9 mouse cellular contexts compared by ENCODE assay signal in genomic region chr14:31664903-31665565, GRCm38 (mm10). TPM values are rescaled to one million over a fixed set of nuclear protein-coding genes. Genes with fewer than 3 reads are reported as not detected.
A peak's percentile ranks its signal among the peaks of the same experiment; 100 is the strongest.
DNase-seq lines count a peak whose midpoint lies in the region; ATAC-seq lines count a peak whose summit lies in the region.
"Had no signal": no experiment of that assay in that cellular context is flagged by ENCODE, and none has a peak within 500 bp of the region (broad histone marks: within the 10 kb centered on the region; RNA-seq: fewer than 3 reads in every experiment).

No protein-coding gene starts in this region.

- peak; percentile 66 for ATAC-seq in activated CD4-positive, CD25-positive, alpha-beta regulatory T cell, adult 4 months
- ATAC-seq in inflammation-experienced regulatory T-cells, adult 6 months, result peak; percentile 65
- ATAC-seq in neutrophil, adult 5-6 weeks (ENCODE audit: extremely low read depth, insufficient number of reproducible peaks, low FRiP score, poor library complexity, severe bottlenecking), result peak; percentile 58
- ATAC-seq in erythroblast, adult 5-6 weeks (replicated peaks; ENCODE audit: low FRiP score, poor library complexity, severe bottlenecking), result no peak

- DNase-seq in kidney, postnatal 10 days, result peak; percentile 22
- DNase-seq in kidney, postnatal 25 days, result no peak
- DNase-seq in cerebellum, postnatal 25 days, result no peak
- DNase-seq in layer of hippocampus, postnatal 14 days (ENCODE audit: low spot score in 2 of 2), result no peak
- DNase-seq: gastrocnemius, postnatal 36 days had no signal

RNA-seq across cellular contexts. Expression of gene Hacl1, which starts 23.9 kb away (rescaled TPM):
- polyA plus RNA-seq in activated CD4-positive, CD25-positive, alpha-beta regulatory T cell, adult 4 months (2017; shearing (Covaris generic)), result 10 to 100 TPM; 36.2 to 37.2 TPM
- 10 to 100 TPM; 23.5 to 36.6 (median 25.0) TPM for polyA plus RNA-seq in inflammation-experienced regulatory T-cells, adult 6 months (2017; shearing (Covaris generic))
- 19.1 and 21.9 TPM in 2 replicates for total RNA-seq in neutrophil, adult 5-6 weeks (2017)
- total RNA-seq in erythroblast, adult 5-6 weeks (2015; ENCODE audit: low replicate concordance), result 0.58 and 11.5 TPM in 2 replicates
- 11.2 and 18.7 TPM in 2 replicates for total RNA-seq in erythroblast, adult 5-6 weeks (2017; ENCODE audit: low replicate concordance)
- 1 to 10 TPM; 7.7 to 9.9 TPM for total RNA-seq in layer of hippocampus, postnatal 14 days (2021)

RNA-seq across cellular contexts. Expression of gene Btd, which starts 24.2 kb away (rescaled TPM):
- 10 to 100 TPM; 19.7 to 29.2 TPM for polyA plus RNA-seq in activated CD4-positive, CD25-positive, alpha-beta regulatory T cell, adult 4 months (2017; shearing (Covaris generic))
- polyA plus RNA-seq in inflammation-experienced regulatory T-cells, adult 6 months (2017; shearing (Covaris generic)), result 10 to 100 TPM; 20.3 to 28.6 (median 24.2) TPM
- total RNA-seq in neutrophil, adult 5-6 weeks (2017), result 8.3 and 14.0 TPM in 2 replicates
- 5.6 and 18.3 TPM in 2 replicates for total RNA-seq in erythroblast, adult 5-6 weeks (2015; ENCODE audit: low replicate concordance)
- total RNA-seq in erythroblast, adult 5-6 weeks (2017; ENCODE audit: low replicate concordance), result 4.5 and 5.3 TPM in 2 replicates
- 10 to 100 TPM; 11.0 to 11.2 TPM for total RNA-seq in layer of hippocampus, postnatal 14 days (2021)

RNA-seq across cellular contexts. Expression of gene Gm49387, which starts 24.4 kb away (rescaled TPM):
- polyA plus RNA-seq in activated CD4-positive, CD25-positive, alpha-beta regulatory T cell, adult 4 months (2017; shearing (Covaris generic)), result not detected
- 1 to 10 TPM in 1 of 3 experiments, not detected in 2; 1.5 TPM for polyA plus RNA-seq in inflammation-experienced regulatory T-cells, adult 6 months (2017; shearing (Covaris generic))
- total RNA-seq in neutrophil, adult 5-6 weeks (2017), result not detected in 2 replicates
- total RNA-seq in erythroblast, adult 5-6 weeks (2015; ENCODE audit: low replicate concordance), result 2.7 TPM in 1 of 2 replicates, not detected in the other
- not detected in 2 replicates for total RNA-seq in erythroblast, adult 5-6 weeks (2017; ENCODE audit: low replicate concordance)
- not detected for total RNA-seq in layer of hippocampus, postnatal 14 days (2021)
